Mouse (Mus musculus): Measurements from ENCODE around the gene Fyn. TPM values are rescaled to one million over a fixed set of nuclear protein-coding genes. Genes with fewer than 3 reads are reported as not detected.

Gene Fyn
- total and polyA plus RNA-seq, 3 experiments, result 89.7 to 127 (median 101) TPM

GRCm38 (mm10) chr10:39520123-39520989 is 151.7 kb downstream of the Fyn start:
- Histone ChIP-seq H3K4me1 (ENCODE audit: insufficient read depth, low read depth, low read length) (peaks cover 30% of the 10 kb centered on the region), H3K36me3 (replicated peaks) (peaks cover 91% of the 10 kb centered on the region), H3K9me3 (replicated peaks) (no peaks in the 10 kb centered on the region), H3K27me3 (ENCODE audit: insufficient read depth, low read length) (no peaks in the 10 kb centered on the region), H3K4me3 (ENCODE audit: low read depth, low read length) (no peak overlapping the region)
- TF ChIP-seq TAL1 (conservative IDR thresholded peaks at IDR 0.05; ENCODE audit: low read depth, low read length) (no peak), POLR2AphosphoS5 (IDR thresholded peaks at IDR 0.05; ENCODE audit: insufficient replicate concordance, low read depth, low read length) (no peak), CTCF (IDR thresholded peaks at IDR 0.05; ENCODE audit: low read depth, low read length) (no peak), GATA2 (IDR thresholded peaks at IDR 0.05; ENCODE audit: borderline replicate concordance, low read depth, low read length) (no peak), GATA1 (IDR thresholded peaks at IDR 0.05; ENCODE audit: borderline replicate concordance, low read length) (no peak)
- no peak for ATAC-seq (ENCODE audit: extremely low read depth, insufficient number of reproducible peaks, low FRiP score, poor library complexity, severe bottlenecking)
- DNase-seq (ENCODE audit: low spot score), result peak; percentile 45

- no peaks in the 10 kb centered on the region for H3K9me3 ChIP-seq (replicated peaks)
- TF ChIP-seq TAL1 (conservative IDR thresholded peaks at IDR 0.05; ENCODE audit: low read depth, low read length) (no peak), POLR2AphosphoS5 (IDR thresholded peaks at IDR 0.05; ENCODE audit: insufficient replicate concordance, low read depth, low read length) (no peak), GATA2 (IDR thresholded peaks at IDR 0.05; ENCODE audit: borderline replicate concordance, low read depth, low read length) (no peak), GATA1 (IDR thresholded peaks at IDR 0.05; ENCODE audit: borderline replicate concordance, low read length) (no peak), CTCF (IDR thresholded peaks at IDR 0.05; ENCODE audit: low read depth, low read length) (no peak)
- H3K27me3 ChIP-seq (ENCODE audit: insufficient read depth, low read length), result no peaks in the 10 kb centered on the region
- peaks cover 26% of the 10 kb centered on the region for H3K4me1 ChIP-seq (ENCODE audit: insufficient read depth, low read depth, low read length)
- DNase-seq (ENCODE audit: low spot score) (no peak), ATAC-seq (ENCODE audit: extremely low read depth, insufficient number of reproducible peaks, low FRiP score, poor library complexity, severe bottlenecking) (no peak)
- peaks cover 91% of the 10 kb centered on the region for H3K36me3 ChIP-seq (replicated peaks)
- H3K4me3 ChIP-seq (ENCODE audit: low read depth, low read length), result no peak overlapping the region
Measured at GRCm38 (mm10) chr10:39521327-39521726, 152.7 kb downstream of the Fyn start.

- H3K9me3 ChIP-seq (replicated peaks), result no peaks in the 10 kb centered on the region
- H3K4me3 ChIP-seq (ENCODE audit: low read depth, low read length), result no peak overlapping the region
- H3K36me3 ChIP-seq (replicated peaks), result peaks cover 91% of the 10 kb centered on the region
- no peaks in the 10 kb centered on the region for H3K27me3 ChIP-seq (ENCODE audit: insufficient read depth, low read length)
- TF ChIP-seq TAL1 (conservative IDR thresholded peaks at IDR 0.05; ENCODE audit: low read depth, low read length) (no peak), GATA2 (IDR thresholded peaks at IDR 0.05; ENCODE audit: borderline replicate concordance, low read depth, low read length) (no peak), CTCF (IDR thresholded peaks at IDR 0.05; ENCODE audit: low read depth, low read length) (no peak), GATA1 (IDR thresholded peaks at IDR 0.05; ENCODE audit: borderline replicate concordance, low read length) (no peak), POLR2AphosphoS5 (IDR thresholded peaks at IDR 0.05; ENCODE audit: insufficient replicate concordance, low read depth, low read length) (no peak)
- DNase-seq (ENCODE audit: low spot score), result no peak
- peaks cover 20% of the 10 kb centered on the region for H3K4me1 ChIP-seq (ENCODE audit: insufficient read depth, low read depth, low read length)
- no peak for ATAC-seq (ENCODE audit: extremely low read depth, insufficient number of reproducible peaks, low FRiP score, poor library complexity, severe bottlenecking)
Measured at GRCm38 (mm10) chr10:39521861-39522391, 153.3 kb downstream of the Fyn start.

- Histone ChIP-seq H3K27me3 (ENCODE audit: insufficient read depth, low read length) (no peaks in the 10 kb centered on the region), H3K4me3 (ENCODE audit: low read depth, low read length) (no peak overlapping the region), H3K4me1 (ENCODE audit: insufficient read depth, low read depth, low read length) (peaks cover 12% of the 10 kb centered on the region), H3K36me3 (replicated peaks) (peaks cover 91% of the 10 kb centered on the region), H3K9me3 (replicated peaks) (no peaks in the 10 kb centered on the region)
- DNase-seq (ENCODE audit: low spot score), result no peak
- ATAC-seq (ENCODE audit: extremely low read depth, insufficient number of reproducible peaks, low FRiP score, poor library complexity, severe bottlenecking), result no peak
- TF ChIP-seq CTCF (IDR thresholded peaks at IDR 0.05; ENCODE audit: low read depth, low read length), result no peak
- TF ChIP-seq POLR2AphosphoS5 (IDR thresholded peaks at IDR 0.05; ENCODE audit: insufficient replicate concordance, low read depth, low read length), result no peak
- no peak for TF ChIP-seq TAL1 (conservative IDR thresholded peaks at IDR 0.05; ENCODE audit: low read depth, low read length)
- TF ChIP-seq GATA2 (IDR thresholded peaks at IDR 0.05; ENCODE audit: borderline replicate concordance, low read depth, low read length), result no peak
- no peak for TF ChIP-seq GATA1 (IDR thresholded peaks at IDR 0.05; ENCODE audit: borderline replicate concordance, low read length)
Measured at GRCm38 (mm10) chr10:39522857-39523614, 154.4 kb downstream of the Fyn start.

- Histone ChIP-seq H3K4me1 (ENCODE audit: insufficient read depth, low read depth, low read length) (no peaks in the 10 kb centered on the region), H3K9me3 (replicated peaks) (no peaks in the 10 kb centered on the region), H3K27me3 (ENCODE audit: insufficient read depth, low read length) (no peaks in the 10 kb centered on the region), H3K36me3 (replicated peaks) (peaks cover 91% of the 10 kb centered on the region), H3K4me3 (ENCODE audit: low read depth, low read length) (no peak overlapping the region)
- TF ChIP-seq POLR2AphosphoS5 (IDR thresholded peaks at IDR 0.05; ENCODE audit: insufficient replicate concordance, low read depth, low read length) (no peak), GATA2 (IDR thresholded peaks at IDR 0.05; ENCODE audit: borderline replicate concordance, low read depth, low read length) (no peak), CTCF (IDR thresholded peaks at IDR 0.05; ENCODE audit: low read depth, low read length) (no peak), GATA1 (IDR thresholded peaks at IDR 0.05; ENCODE audit: borderline replicate concordance, low read length) (no peak), TAL1 (conservative IDR thresholded peaks at IDR 0.05; ENCODE audit: low read depth, low read length) (no peak)
- ATAC-seq (ENCODE audit: extremely low read depth, insufficient number of reproducible peaks, low FRiP score, poor library complexity, severe bottlenecking) (no peak), DNase-seq (ENCODE audit: low spot score) (no peak)
Measured at GRCm38 (mm10) chr10:39524355-39524754, 155.7 kb downstream of the Fyn start.

- no peak for ATAC-seq (ENCODE audit: extremely low read depth, insufficient number of reproducible peaks, low FRiP score, poor library complexity, severe bottlenecking)
- peaks cover 93% of the 10 kb centered on the region for H3K36me3 ChIP-seq (replicated peaks)
Measured at GRCm38 (mm10) chr10:39525431-39525830, 156.8 kb downstream of the Fyn start.

More at GRCm38 (mm10) chr10:39525431-39525830, 156.8 kb downstream of the Fyn start:
- no peak for TF ChIP-seq TAL1 (conservative IDR thresholded peaks at IDR 0.05; ENCODE audit: low read depth, low read length)
- no peak for DNase-seq (ENCODE audit: low spot score)
- Histone ChIP-seq H3K27me3 (ENCODE audit: insufficient read depth, low read length) (no peaks in the 10 kb centered on the region), H3K9me3 (replicated peaks) (no peaks in the 10 kb centered on the region), H3K4me3 (ENCODE audit: low read depth, low read length) (no peak overlapping the region), H3K4me1 (ENCODE audit: insufficient read depth, low read depth, low read length) (no peaks in the 10 kb centered on the region)
